Mouse (Mus musculus) bone marrow, adult 2 months (tissue): ENCODE data around the gene Fbxw28. TPM values are rescaled to one million over a fixed set of nuclear protein-coding genes. Genes with fewer than 3 reads are reported as not detected.
"Not testable (repeated sequence)": the region's sequence is repeated elsewhere in the genome, so short reads cannot be mapped to it uniquely, and the experiment has no call there.

ENCODE experiments used
- H3K27ac ChIP-seq: fragments of 200-500 bp; 2 replicates; pipeline ENCODE4 v1.5.1; 2012; ENCODE audit warnings: low read depth, mild to moderate bottlenecking, control low read depth, inconsistent platforms, low read length; ENCODE audit not compliant: control insufficient read depth, poor library complexity, insufficient read depth
- H3K4me1 ChIP-seq: fragments of 200-500 bp; 2 replicates; pipeline ENCODE4 v1.6.1; 2011; ENCODE audit warnings: low read length; ENCODE audit not compliant: control insufficient read depth, insufficient read depth
- H3K4me3 ChIP-seq: fragments of 200-500 bp; replicated peaks from 2 replicates; pipeline ENCODE3; 2011; ENCODE audit warnings: mild to moderate bottlenecking, low read depth, low read length, control low read depth; ENCODE audit not compliant: control insufficient read depth
- WGBS: fragments of 180-500 bp; shearing (Covaris S2); methylation state at CpG from one replicate; pipeline ENCODE4 v1.1.7; 2018; 5-methylcytosine and 5-hydroxymethylcytosine counted together
- polyA plus RNA-seq: library from polyadenylated mRNA; stranded (reverse); fragments of >200 nt; gene quantifications from 2 replicates; pipeline ENCODE4 v1.2.4, GENCODE M21; 2011; ENCODE audit warnings: low replicate concordance; ENCODE audit not compliant: missing spikeins, insufficient read depth, insufficient read length

Gene Fbxw28
- polyA plus RNA-seq = not detected in 2 replicates

DNA sequence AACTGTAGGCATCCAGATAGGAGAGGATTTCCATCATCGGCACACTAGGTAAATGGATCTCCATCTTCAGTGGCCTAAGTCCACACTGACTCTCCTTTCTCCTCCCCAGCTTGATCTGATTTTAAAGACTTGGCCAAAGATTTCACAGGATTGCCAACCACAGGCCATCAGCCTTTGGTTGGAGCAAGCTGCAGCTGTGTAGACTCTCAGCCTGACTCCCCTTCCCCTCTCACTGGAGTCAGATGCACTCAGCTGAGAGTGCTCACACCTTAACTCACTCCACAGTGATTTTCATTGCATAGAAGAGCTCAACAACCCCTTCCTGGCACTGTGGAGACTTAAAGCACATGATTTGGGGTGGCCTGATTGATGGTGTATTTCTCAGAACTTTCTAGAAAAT, at the start of gene Fbxw28:
TSS of gene Fbxw28 (minus strand) at position 101 of the 400 bp plus-strand sequence.
- H3K27ac ChIP-seq, H3K4me3 ChIP-seq, H3K4me1 ChIP-seq: not testable (repeated sequence)
- 91% methylated on average over 1 of the region's 1 CpGs for WGBS

DNA sequence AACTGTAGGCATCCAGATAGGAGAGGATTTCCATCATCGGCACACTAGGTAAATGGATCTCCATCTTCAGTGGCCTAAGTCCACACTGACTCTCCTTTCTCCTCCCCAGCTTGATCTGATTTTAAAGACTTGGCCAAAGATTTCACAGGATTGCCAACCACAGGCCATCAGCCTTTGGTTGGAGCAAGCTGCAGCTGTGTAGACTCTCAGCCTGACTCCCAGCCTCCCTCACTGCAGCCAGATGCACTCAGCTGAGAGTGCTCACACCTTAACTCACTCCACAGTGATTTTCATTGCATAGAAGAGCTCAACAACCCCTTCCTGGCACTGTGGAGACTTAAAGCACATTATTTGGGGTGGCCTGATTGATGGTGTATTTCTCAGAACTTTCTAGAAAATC, 51.9 kb downstream of the Fbxw28 start, which contains the start of gene Fbxw14:
TSS of gene Fbxw14 (minus strand) at position 101 of the 400 bp plus-strand sequence.
- not testable (repeated sequence) for H3K27ac ChIP-seq, H3K4me1 ChIP-seq
- WGBS = 70% methylated on average over 1 of the region's 1 CpGs

More for the DNA sequence above, 51.9 kb downstream of the Fbxw28 start, which contains the start of gene Fbxw14:
- H3K4me3 ChIP-seq = not testable (repeated sequence)

Other genes with a start within 250 kb of the Fbxw28 start
- 1.1 and 2.1 TPM in 2 replicates for gene Plxnb1, start 244.3 kb downstream of the Fbxw28 start, polyA plus RNA-seq
- not detected in 2 replicates for gene Fbxw21, start 177.6 kb downstream of the Fbxw28 start, polyA plus RNA-seq
- gene Fbxw13, start 143.7 kb downstream of the Fbxw28 start, polyA plus RNA-seq = not detected in 2 replicates
- gene Fbxw20, start 104.9 kb downstream of the Fbxw28 start, polyA plus RNA-seq = not detected in 2 replicates
- not detected in 2 replicates for gene Fbxw14, start 52.0 kb downstream of the Fbxw28 start, polyA plus RNA-seq
- not detected in 2 replicates for gene Fbxw22, start 64.6 kb upstream of the Fbxw28 start, polyA plus RNA-seq
- not detected in 2 replicates for gene Fbxw16, start 109.5 kb upstream of the Fbxw28 start, polyA plus RNA-seq
- gene Fbxw19, start 156.2 kb upstream of the Fbxw28 start, polyA plus RNA-seq = 3.1 and 6.3 TPM in 2 replicates
- not detected in 2 replicates for gene Fbxw15, start 228.6 kb upstream of the Fbxw28 start, polyA plus RNA-seq